In the genomic region with DNA sequence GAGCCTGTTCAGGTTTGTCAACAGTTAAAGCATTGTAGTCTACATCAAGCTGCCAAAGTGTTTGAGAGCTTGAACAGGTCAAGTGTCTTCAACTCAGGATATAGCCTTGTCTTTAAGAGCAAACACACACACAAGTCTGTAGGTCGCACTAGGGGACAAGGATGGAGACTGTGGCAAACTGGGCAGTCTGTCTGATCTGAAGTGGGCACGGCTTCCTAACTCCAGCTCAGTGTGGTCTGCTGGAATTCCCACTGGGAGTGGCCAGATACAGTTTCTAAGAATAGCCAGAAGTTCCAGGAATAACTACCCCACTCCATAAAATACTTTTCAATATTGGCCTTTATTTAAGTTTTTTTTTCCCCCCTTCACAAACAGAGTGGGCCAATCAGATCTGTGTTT, we compare ENCODE assay signal across 17 mouse cellular contexts. TPM values are rescaled to one million over a fixed set of nuclear protein-coding genes. Genes with fewer than 3 reads are reported as not detected.
DNase-seq lines count a peak whose midpoint lies in the region; ATAC-seq and TF ChIP-seq lines count a peak whose summit lies in the region.
"Had no signal": no experiment of that assay in that cellular context is flagged by ENCODE, and none has a peak within 500 bp of the region (broad histone marks: within the 10 kb centered on the region; RNA-seq: fewer than 3 reads in every experiment).

No protein-coding gene starts in this region.

- TF ChIP-seq CTCF in hindbrain, postnatal 0 days (IDR thresholded peaks at IDR 0.05; ENCODE audit: low read depth) = no peak

- H3K36me3 ChIP-seq in hindbrain, postnatal 0 days (ENCODE audit: insufficient read depth, low read length) = no peaks in the 10 kb centered on the region
- H3K36me3 ChIP-seq in hindbrain, embryonic 10.5 days = peaks cover 24% of the 10 kb centered on the region
- no peaks in the 10 kb centered on the region for H3K36me3 ChIP-seq in heart, embryonic 14.5 days (ENCODE audit: control insufficient read depth, insufficient read depth, low read length)
- peaks cover 10% of the 10 kb centered on the region for H3K36me3 ChIP-seq in limb, embryonic 13.5 days
- H3K36me3 ChIP-seq: G1E had no signal

- H3K27me3 ChIP-seq in hindbrain, postnatal 0 days (ENCODE audit: insufficient read depth, low read length) = no peaks in the 10 kb centered on the region
- H3K27me3 ChIP-seq in hindbrain, embryonic 10.5 days (ENCODE audit: insufficient read depth, poor library complexity, severe bottlenecking) = peaks cover 15% of the 10 kb centered on the region
- H3K27me3 ChIP-seq in heart, embryonic 14.5 days (ENCODE audit: control insufficient read depth, insufficient read depth, low read length) = no peaks in the 10 kb centered on the region
- no peaks in the 10 kb centered on the region for H3K27me3 ChIP-seq in limb, embryonic 13.5 days
- H3K27me3 ChIP-seq: forebrain, embryonic 13.5 days had no signal

- peak overlapping the region; percentile 42; the same call in 1 of the 2 replicates for H3K27ac ChIP-seq in hindbrain, postnatal 0 days
- H3K27ac ChIP-seq in hindbrain, embryonic 10.5 days = no peak overlapping the region
- peak overlapping the region; percentile 82 to 87 for H3K27ac ChIP-seq in heart, embryonic 14.5 days (replicated peaks in 1 of 2; ENCODE audit: control insufficient read depth in 1 of 2, insufficient read depth in 1 of 2, low read depth in 2 of 2, low read length in 2 of 2)
- H3K27ac ChIP-seq in limb, embryonic 13.5 days = peak overlapping the region; percentile 84; the same call in 1 of the 2 replicates
- H3K27ac ChIP-seq: forebrain, embryonic 13.5 days had no signal

- H3K9me3 ChIP-seq in hindbrain, postnatal 0 days (ENCODE audit: low read length) = no peaks in the 10 kb centered on the region
- H3K9me3 ChIP-seq in hindbrain, embryonic 10.5 days = no peaks in the 10 kb centered on the region
- H3K9me3 ChIP-seq in heart, embryonic 14.5 days (ENCODE audit: control insufficient read depth, low read length) = no peaks in the 10 kb centered on the region
- H3K9me3 ChIP-seq in limb, embryonic 13.5 days = no peaks in the 10 kb centered on the region
- H3K9me3 ChIP-seq: forebrain, embryonic 13.5 days; G1E; megakaryocyte, embryonic 14.5 days had no signal

- no peak for DNase-seq in hindbrain, postnatal 0 days (ENCODE audit: low spot score)
- DNase-seq in hindbrain, embryonic 10.5 days (ENCODE audit: low spot score) = no peak
- peak; percentile 40 for DNase-seq in NIH3T3 (ENCODE audit: low read depth)
- no peak for DNase-seq in adrenal gland, postnatal 36 days
- no peak for DNase-seq in ovary, postnatal 14 days (ENCODE audit: low spot score)
- DNase-seq in adrenal gland, adult 18-20 months (ENCODE audit: low spot score in 2 of 2) = no peak
- DNase-seq: adrenal gland, postnatal 14 days; cerebellum, adult 8-10 months; kidney, postnatal 36 days; lung, adult 2 months; thymus, postnatal 36 days had no signal

- no peak overlapping the region for H3K4me3 ChIP-seq in hindbrain, postnatal 0 days (ENCODE audit: low read length)
- H3K4me3 ChIP-seq in hindbrain, embryonic 10.5 days = no peak overlapping the region
- no peak overlapping the region for H3K4me3 ChIP-seq in heart, embryonic 14.5 days (ENCODE audit: control insufficient read depth in 1 of 2, insufficient read depth in 1 of 2, low read depth in 1 of 2, low read length in 2 of 2)
- no peak overlapping the region for H3K4me3 ChIP-seq in limb, embryonic 13.5 days
- H3K4me3 ChIP-seq: forebrain, embryonic 13.5 days; megakaryocyte, embryonic 14.5 days had no signal

- 77% methylated on average over 2 of the region's 2 CpGs for WGBS in hindbrain, postnatal 0 days
- WGBS in hindbrain, embryonic 10.5 days = 82% methylated on average over 2 of the region's 2 CpGs
- WGBS in heart, embryonic 14.5 days = 13% methylated on average over 2 of the region's 2 CpGs
- 63% methylated on average over 2 of the region's 2 CpGs for WGBS in limb, embryonic 13.5 days

- H3K4me2 ChIP-seq in hindbrain, postnatal 0 days (ENCODE audit: low read depth, low read length) = no peak overlapping the region
- H3K4me2 ChIP-seq in heart, embryonic 14.5 days (ENCODE audit: low read length) = peak overlapping the region; percentile 23
- H3K4me2 ChIP-seq in limb, embryonic 13.5 days (replicated peaks) = 0 out of 2 replicates have a peak overlapping the region, but pooled peaks have one; percentile 5
- H3K4me2 ChIP-seq: forebrain, embryonic 13.5 days had no signal

- H3K4me1 ChIP-seq in hindbrain, postnatal 0 days (ENCODE audit: insufficient read depth, low read length) = peaks cover 4% of the 10 kb centered on the region; the same call in 1 of the 2 replicates
- H3K4me1 ChIP-seq in hindbrain, embryonic 10.5 days (replicated peaks) = peaks cover 55% of the 10 kb centered on the region
- peaks cover 26 to 53% of the 10 kb centered on the region in 2 experiments for H3K4me1 ChIP-seq in heart, embryonic 14.5 days (ENCODE audit: control insufficient read depth in 2 of 2, insufficient read depth in 2 of 2, low read length in 2 of 2)
- peaks cover 60% of the 10 kb centered on the region for H3K4me1 ChIP-seq in limb, embryonic 13.5 days

- no peak overlapping the region for H3K9ac ChIP-seq in hindbrain, postnatal 0 days (replicated peaks; ENCODE audit: low read length)
- peak overlapping the region; percentile 10; the same call in 1 of the 2 replicates for H3K9ac ChIP-seq in heart, embryonic 14.5 days (ENCODE audit: low read length)
- no peak overlapping the region for H3K9ac ChIP-seq in limb, embryonic 13.5 days
- H3K9ac ChIP-seq: forebrain, embryonic 13.5 days had no signal

- no peak for ATAC-seq in hindbrain, postnatal 0 days
- peak; percentile 65; the same call in 1 of the 2 replicates for ATAC-seq in heart, embryonic 14.5 days (ENCODE audit: insufficient number of reproducible peaks, insufficient read depth, low FRiP score, low read depth)
- no peak for ATAC-seq in limb, embryonic 13.5 days (ENCODE audit: low FRiP score, low read depth)
- ATAC-seq: intestine, postnatal 0 days had no signal

RNA-seq across cellular contexts. Expression of a gene that starts 37.8 kb away (rescaled TPM):
- 10.6 and 16.1 TPM in 2 replicates for total RNA-seq in hindbrain, postnatal 0 days (2014; rRNA removed)
- 2.8 and 3.1 TPM in 2 replicates for polyA plus RNA-seq in hindbrain, postnatal 0 days (2015; fragmentation: Nextera tagmentation; extraction: Ambion mirVana)
- polyA plus RNA-seq in hindbrain, embryonic 10.5 days (2016; fragmentation: Nextera tagmentation; extraction: Ambion mirVana) = 4.0 and 6.5 TPM in 2 replicates
- polyA plus RNA-seq in heart, embryonic 14.5 days (2014; fragmentation: Nextera tagmentation; extraction: Ambion mirVana) = 1.3 and 1.5 TPM in 2 replicates
- polyA plus RNA-seq in limb, embryonic 13.5 days (2015; fragmentation: Nextera tagmentation; extraction: Ambion mirVana) = 9.4 and 10.4 TPM in 2 replicates
- 1 to 10 TPM; 2.9 to 3.4 TPM for total RNA-seq in adrenal gland, postnatal 36 days (2021)
- 1 to 10 TPM; 2.9 to 3.7 TPM for total RNA-seq in adrenal gland, adult 18-20 months (2021)
- polyA plus RNA-seq: G1E had no signal

RNA-seq across cellular contexts. Expression of a gene that starts 38.2 kb away (rescaled TPM):
- total RNA-seq in hindbrain, postnatal 0 days (2014; rRNA removed) = 19.8 and 21.9 TPM in 2 replicates
- polyA plus RNA-seq in hindbrain, postnatal 0 days (2015; fragmentation: Nextera tagmentation; extraction: Ambion mirVana) = 16.8 and 17.7 TPM in 2 replicates
- polyA plus RNA-seq in hindbrain, embryonic 10.5 days (2016; fragmentation: Nextera tagmentation; extraction: Ambion mirVana) = 2.5 and 3.6 TPM in 2 replicates
- polyA plus RNA-seq in heart, embryonic 14.5 days (2014; fragmentation: Nextera tagmentation; extraction: Ambion mirVana) = 14.7 and 15.4 TPM in 2 replicates
- 22.3 and 24.1 TPM in 2 replicates for polyA plus RNA-seq in limb, embryonic 13.5 days (2015; fragmentation: Nextera tagmentation; extraction: Ambion mirVana)
- total RNA-seq in adrenal gland, postnatal 36 days (2021) = 10 to 100 TPM; 29.9 to 44.1 TPM
- total RNA-seq in adrenal gland, adult 18-20 months (2021) = 10 to 100 TPM; 25.3 to 45.5 TPM
